Mouse (Mus musculus) G1E (cell line): Measurements from ENCODE around the gene Pid1.

Experiments
- CTCF ChIP-seq: IDR thresholded peaks from 2 replicates; pipeline ENCODE4 v1.5.1; 2012; ENCODE audit warnings: low read depth, low read length, inconsistent platforms, mixed read lengths
- GATA1 ChIP-seq: IDR thresholded peaks from 2 replicates; pipeline ENCODE4 v1.6.1; 2012; ENCODE audit warnings: borderline replicate concordance, low read length, inconsistent platforms, mixed read lengths
- TAL1 ChIP-seq: conservative IDR thresholded peaks from 2 replicates; pipeline ENCODE4 v1.6.1; 2012; ENCODE audit warnings: low read depth, low read length, inconsistent platforms, mixed read lengths

DNA sequence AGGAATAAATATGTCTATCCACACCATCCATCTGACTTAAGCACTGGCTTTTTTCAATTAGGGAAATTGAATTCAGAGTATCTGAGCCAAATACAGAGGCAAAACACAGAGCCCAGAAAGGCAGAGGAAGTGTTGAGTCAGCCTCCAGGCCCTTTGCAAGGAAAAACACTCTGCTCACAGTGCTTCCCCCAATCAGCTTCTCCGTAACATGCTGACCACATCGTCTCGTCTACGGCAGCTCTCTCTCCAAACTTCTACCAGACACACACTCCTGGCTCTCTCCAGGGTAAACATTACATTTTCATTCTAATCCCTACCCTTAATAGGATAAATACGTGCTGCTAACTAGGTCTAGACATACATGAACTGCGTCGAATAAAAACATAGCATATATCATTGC lies 145.4 kb downstream of the Pid1 start:
- TF ChIP-seq CTCF = no peak
- TF ChIP-seq GATA1 = no peak
- TF ChIP-seq TAL1 = no peak
